Mouse (Mus musculus): ENCODE results near the gene Ckap4.
"Not testable (repeated sequence)": the region's sequence is repeated elsewhere in the genome, so short reads cannot be mapped to it uniquely, and the experiment has no call there.

DNA sequence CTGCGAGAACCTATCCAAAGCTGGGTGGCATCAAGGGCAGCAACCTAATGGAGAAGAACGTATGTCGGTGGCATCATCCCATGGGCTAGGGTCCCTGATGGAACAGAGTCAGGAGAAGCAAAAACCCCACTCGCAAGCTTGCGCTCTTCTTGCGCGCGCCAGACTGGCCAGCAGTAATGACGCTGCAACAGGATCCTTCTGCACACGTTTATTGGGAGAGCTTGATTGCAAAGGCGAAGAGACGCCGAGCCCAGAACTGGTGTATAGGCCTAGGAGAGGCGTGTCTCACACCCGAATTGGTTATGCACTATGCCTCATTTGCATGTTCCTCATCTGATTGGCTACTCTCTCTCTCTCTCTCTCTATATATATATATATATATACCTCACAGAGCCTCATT, 51.4 kb downstream of the Ckap4 start:
- TF ChIP-seq CTCF (IDR thresholded peaks at IDR 0.05; ENCODE audit: borderline replicate concordance, extremely low read depth, insufficient read depth, insufficient read length); POLR2A (IDR thresholded peaks at IDR 0.05; ENCODE audit: borderline replicate concordance, extremely low read depth, insufficient read depth, insufficient read length, poor library complexity, severe bottlenecking): not testable (repeated sequence)
